Mouse (Mus musculus): ENCODE data around the gene S100a10.

DNA sequence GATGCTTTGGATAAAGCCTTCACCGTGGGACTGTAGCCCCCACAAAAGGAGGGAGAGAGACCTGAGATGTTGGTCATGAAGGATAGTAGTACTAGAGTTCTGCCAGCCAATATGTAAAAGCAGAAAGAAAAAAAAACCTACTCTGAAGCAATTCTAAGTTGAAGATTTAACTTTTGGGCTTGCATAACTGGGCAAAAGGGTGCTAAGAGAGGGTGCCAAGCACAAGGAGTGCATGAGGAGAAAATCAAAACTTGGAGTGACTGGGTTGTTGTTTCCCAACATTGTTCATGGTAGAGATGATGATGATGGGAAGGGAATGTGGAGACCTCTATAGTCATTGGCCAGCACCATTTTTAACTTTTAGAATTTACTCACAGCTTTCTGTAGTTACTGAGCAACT, 47.0 kb downstream of the S100a10 start:
- TF ChIP-seq CTCF (IDR thresholded peaks at IDR 0.05; ENCODE audit: borderline replicate concordance, insufficient read depth, low read length) = no peak
- no peak for TF ChIP-seq POLR2A (IDR thresholded peaks at IDR 0.05; ENCODE audit: low read depth, low read length)
